Comparison of ENCODE assay signal across 8 mouse cellular contexts in the genomic region with DNA sequence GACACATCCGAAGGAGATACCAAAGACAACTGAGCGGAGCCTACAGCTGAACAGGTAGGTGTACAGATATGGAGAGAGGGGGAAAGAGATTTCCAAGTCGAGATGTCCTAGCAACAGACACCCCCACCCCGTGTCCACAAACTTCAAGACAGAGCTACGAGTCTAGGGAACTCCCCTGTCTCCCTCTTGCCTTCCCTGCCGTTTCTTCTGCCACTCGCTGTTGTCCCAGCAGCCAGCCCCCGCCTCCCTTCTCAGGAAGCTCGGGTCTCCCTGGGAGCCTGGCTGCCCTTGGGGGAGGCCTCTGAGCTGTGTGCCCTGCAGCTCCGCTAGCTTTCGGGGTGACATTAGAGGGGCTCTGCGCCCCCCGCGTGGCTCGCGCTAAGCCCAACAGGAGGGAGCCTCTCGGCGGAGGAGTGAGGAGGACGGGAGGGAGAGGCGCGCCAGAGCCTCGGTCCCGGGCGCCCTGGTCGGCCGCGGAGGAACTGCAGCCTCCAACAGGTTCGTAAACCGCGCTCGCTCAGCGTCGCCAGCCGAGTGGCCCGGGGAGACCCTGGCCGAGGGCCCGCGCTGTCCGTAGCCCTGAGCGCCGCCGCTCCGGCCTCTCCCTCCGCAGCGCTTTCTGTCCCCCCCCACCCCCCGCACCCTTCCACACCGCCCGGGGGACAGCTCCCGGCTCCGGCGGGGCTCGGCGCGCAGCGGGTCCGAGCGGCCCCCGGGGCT.
DNase-seq lines count a peak whose midpoint lies in the region; ATAC-seq and TF ChIP-seq lines count a peak whose summit lies in the region.

No protein-coding gene starts in this region.

- TF ChIP-seq POLR2A in CH12.LX (IDR thresholded peaks at IDR 0.05; ENCODE audit: low read depth, low read length): no peak

- H3K4me3 ChIP-seq in CH12.LX (replicated peaks in 1 of 3; ENCODE audit: low read depth in 2 of 3, low read length in 2 of 3, poor library complexity in 1 of 3): peak overlapping the region; percentile 28 to 66 (median 43)
- peak overlapping the region; percentile 89 for H3K4me3 ChIP-seq in heart, embryonic 13.5 days
- H3K4me3 ChIP-seq in kidney, postnatal 0 days (replicated peaks; ENCODE audit: low read depth, low read length): peak overlapping the region; percentile 84
- H3K4me3 ChIP-seq in lung, postnatal 0 days (ENCODE audit: low read depth, low read length): peak overlapping the region; percentile 60

- no peak overlapping the region for H3K27ac ChIP-seq in CH12.LX (ENCODE audit: insufficient read depth, low read depth)
- peak overlapping the region; percentile 98 for H3K27ac ChIP-seq in heart, embryonic 13.5 days (replicated peaks)
- peak overlapping the region; percentile 100 for H3K27ac ChIP-seq in kidney, postnatal 0 days
- peak overlapping the region; percentile 94 for H3K27ac ChIP-seq in lung, postnatal 0 days (ENCODE audit: low read length)

- ATAC-seq in heart, embryonic 13.5 days (ENCODE audit: extremely low read depth, insufficient number of reproducible peaks, low FRiP score, low TSS enrichment): 0 out of 2 replicates have a peak, but pooled peaks have one; percentile 10
- peak; percentile 59; the same call in 1 of the 2 replicates for ATAC-seq in kidney, postnatal 0 days (replicated peaks; ENCODE audit: low FRiP score, low read depth)
- peak; percentile 55 for ATAC-seq in lung, postnatal 0 days

- peaks cover 76% of the 10 kb centered on the region for H3K27me3 ChIP-seq in CH12.LX (replicated peaks)
- H3K27me3 ChIP-seq in heart, embryonic 13.5 days (replicated peaks): peaks cover 14% of the 10 kb centered on the region; the same call in 1 of the 2 replicates
- no peaks in the 10 kb centered on the region for H3K27me3 ChIP-seq in kidney, postnatal 0 days (ENCODE audit: insufficient read depth, low read length)
- no peaks in the 10 kb centered on the region for H3K27me3 ChIP-seq in lung, postnatal 0 days (replicated peaks; ENCODE audit: insufficient read depth, low read length)

- TF ChIP-seq EP300 in CH12.LX (IDR thresholded peaks at IDR 0.05; ENCODE audit: low read length): no peak
- no peak for TF ChIP-seq EP300 in lung, postnatal 0 days (IDR thresholded peaks at IDR 0.05)

- dilution Hi-C loops in CH12.LX (cut with MboI; ENCODE audit: extremely low pct_ligation_motif_present, extremely low pct_unique_long_range_greater_than_20kb, low sequenced_read_pairs): no loop called here

- peak overlapping the region; percentile 76 for H3K4me2 ChIP-seq in CH12.LX (ENCODE audit: insufficient read depth, low read depth, poor library complexity, severe bottlenecking)
- H3K4me2 ChIP-seq in heart, embryonic 13.5 days: peak overlapping the region; percentile 81
- peak overlapping the region; percentile 96 for H3K4me2 ChIP-seq in kidney, postnatal 0 days (ENCODE audit: low read length)
- peak overlapping the region; percentile 88 for H3K4me2 ChIP-seq in lung, postnatal 0 days (replicated peaks; ENCODE audit: low read depth, low read length)

- H3K9me3 ChIP-seq in CH12.LX (replicated peaks; ENCODE audit: low read length): no peaks in the 10 kb centered on the region
- no peaks in the 10 kb centered on the region for H3K9me3 ChIP-seq in heart, embryonic 13.5 days
- no peaks in the 10 kb centered on the region for H3K9me3 ChIP-seq in kidney, postnatal 0 days (replicated peaks; ENCODE audit: low read length)
- no peaks in the 10 kb centered on the region for H3K9me3 ChIP-seq in lung, postnatal 0 days (ENCODE audit: low read length)

- no peak for TF ChIP-seq RAD21 in CH12.LX (IDR thresholded peaks at IDR 0.05; ENCODE audit: low read depth, low read length)

- in situ Hi-C loops in CH12.LX (cut with MboI; ENCODE audit: low pct_ligation_motif_present, low pct_unique_long_range_greater_than_20kb, low sequenced_read_pairs): no loop called here

- DNase-seq in CH12.LX (ENCODE audit: extremely low read depth) (no peak), R1 (ENCODE audit: low read depth, low spot score) (peak; percentile 61)
- DNase-seq in embryo, embryonic 10 days (ENCODE audit: low spot score): peak; percentile 59
- DNase-seq in kidney, postnatal 0 days (ENCODE audit: low spot score): peak; percentile 71
- DNase-seq in lung, postnatal 0 days (ENCODE audit: low spot score): peak; percentile 57
- DNase-seq in retina, postnatal 1 day: peak; percentile 71
- DNase-seq in c-Kit-positive CD71-positive TER-119-positive erythroid progenitor cells, embryonic 14.5 days (ENCODE audit: low spot score): no peak

- no peaks in the 10 kb centered on the region for H3K36me3 ChIP-seq in CH12.LX (replicated peaks in 1 of 2; ENCODE audit: control insufficient read depth in 1 of 2, insufficient read depth in 1 of 2, low read length in 1 of 2)
- H3K36me3 ChIP-seq in heart, embryonic 13.5 days: no peaks in the 10 kb centered on the region
- no peaks in the 10 kb centered on the region for H3K36me3 ChIP-seq in kidney, postnatal 0 days (ENCODE audit: insufficient read depth, low read length)
- no peaks in the 10 kb centered on the region for H3K36me3 ChIP-seq in lung, postnatal 0 days (ENCODE audit: insufficient read depth, low read length)

- TF ChIP-seq CTCF in CH12.LX (conservative IDR thresholded peaks at IDR 0.05 in 1 of 2, IDR thresholded peaks at IDR 0.05 in 1 of 2; ENCODE audit: low read depth in 2 of 2, low read length in 2 of 2): no peak
- TF ChIP-seq CTCF in kidney, postnatal 0 days (IDR thresholded peaks at IDR 0.05; ENCODE audit: low read depth): no peak
- peak; percentile 10; the same call in 1 of the 2 replicates for TF ChIP-seq CTCF in lung, postnatal 0 days (IDR thresholded peaks at IDR 0.05)

- H3K9ac ChIP-seq in CH12.LX (ENCODE audit: insufficient read depth, low read depth): peak overlapping the region; percentile 67
- peak overlapping the region; percentile 96 for H3K9ac ChIP-seq in heart, embryonic 13.5 days
- H3K9ac ChIP-seq in kidney, postnatal 0 days (ENCODE audit: low read depth, low read length): peak overlapping the region; percentile 98
- H3K9ac ChIP-seq in lung, postnatal 0 days (replicated peaks; ENCODE audit: low read depth): peak overlapping the region; percentile 78

- 2% methylated on average over 58 of the region's 58 CpGs for WGBS in heart, embryonic 13.5 days
- WGBS in kidney, postnatal 0 days: under 1% methylated on average over 47 of the region's 58 CpGs
- 2% methylated on average over 45 of the region's 58 CpGs for WGBS in lung, postnatal 0 days

- H3K79me2 ChIP-seq in CH12.LX (replicated peaks; ENCODE audit: control insufficient read depth, extremely low read depth, insufficient read depth, poor library complexity, severe bottlenecking): no peaks in the 10 kb centered on the region

- peaks cover 4 to 17% of the 10 kb centered on the region in 2 experiments; a peak in 3 of 4 replicates for H3K4me1 ChIP-seq in CH12.LX (ENCODE audit: control insufficient read depth in 1 of 2, insufficient read depth in 2 of 2)
- H3K4me1 ChIP-seq in heart, embryonic 13.5 days: peaks cover 30% of the 10 kb centered on the region
- H3K4me1 ChIP-seq in kidney, postnatal 0 days (replicated peaks; ENCODE audit: insufficient read depth, low read length): peaks cover 11% of the 10 kb centered on the region
- H3K4me1 ChIP-seq in lung, postnatal 0 days (ENCODE audit: insufficient read depth, low read depth, low read length): peaks cover 8% of the 10 kb centered on the region; the same call in 1 of the 2 replicates

TF ChIP-seq in CH12.LX, 34 proteins besides CTCF, POLR2A, EP300 and RAD21:
- TF ChIP-seq KAT2A (IDR thresholded peaks at IDR 0.05; ENCODE audit: insufficient replicate concordance, low read length) (no peak), USF2 (conservative IDR thresholded peaks at IDR 0.05; ENCODE audit: low read depth, low read length) (no peak), HCFC1 (IDR thresholded peaks at IDR 0.05; ENCODE audit: low read depth, low read length) (no peak), POLR2AphosphoS2 (IDR thresholded peaks at IDR 0.05; ENCODE audit: low read depth, low read length) (no peak), GABPA (IDR thresholded peaks at IDR 0.05; ENCODE audit: insufficient replicate concordance, low read depth, low read length) (no peak), UBTF (IDR thresholded peaks at IDR 0.05; ENCODE audit: low read depth, low read length) (peak; percentile 24), E2F4 (IDR thresholded peaks at IDR 0.05; ENCODE audit: insufficient replicate concordance, low read depth, low read length) (no peak), ELF1 (IDR thresholded peaks at IDR 0.05; ENCODE audit: low read depth, low read length) (no peak)

Comparison
In these comparisons a context has a peak if more than half of its experiments do, and no peak if none do; other contexts are left out.
1. DNase-seq: peak in R1 (single experiment), embryo, embryonic 10 days (single experiment), kidney, postnatal 0 days (single experiment), lung, postnatal 0 days (single experiment) and retina, postnatal 1 day (single experiment); none in CH12.LX (single experiment) and c-Kit-positive CD71-positive TER-119-positive erythroid progenitor cells, embryonic 14.5 days (single experiment).
2. Peak in every context shown above with its lines, with median percentiles within 50 percentile points of each other: H3K4me2 ChIP-seq, H3K4me3 ChIP-seq, H3K9ac ChIP-seq and ATAC-seq.